ENCODE assay signal across 17 mouse cellular contexts in the genomic region with DNA sequence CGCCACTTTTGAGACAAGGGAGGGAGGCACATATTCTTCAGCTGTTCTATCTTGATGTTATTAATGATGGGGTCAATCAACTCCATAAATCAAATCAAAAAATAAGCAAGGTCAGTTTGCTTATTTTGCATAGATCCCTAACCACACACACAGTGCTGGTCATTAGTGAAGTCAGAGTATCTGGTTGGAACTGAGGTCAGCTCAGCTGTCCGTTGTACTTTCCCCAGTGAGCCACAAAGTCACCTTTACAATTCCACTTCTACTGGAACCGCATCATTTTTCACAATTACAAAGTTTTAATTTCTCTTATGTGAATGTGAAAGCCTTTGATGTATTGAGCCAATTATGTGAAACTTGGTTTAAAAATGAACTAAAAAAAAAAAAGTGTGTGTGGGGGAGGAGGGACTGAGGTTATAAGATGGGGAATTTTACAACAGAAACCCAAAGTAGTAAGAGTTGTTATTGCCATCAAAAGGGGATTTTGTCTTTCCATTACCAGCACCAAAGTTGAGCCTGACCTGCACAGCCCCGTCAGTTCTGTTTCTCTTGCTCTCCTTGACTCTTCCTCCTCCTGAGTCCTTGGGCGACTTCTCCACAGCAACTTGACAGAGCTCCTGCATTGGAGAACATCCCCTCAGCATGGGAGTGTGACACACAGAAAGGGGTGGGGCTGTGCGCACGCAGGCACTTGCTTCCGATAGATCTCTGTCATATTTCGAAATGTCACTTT.
"Had no signal": no experiment of that assay in that cellular context is flagged by ENCODE, and none has a peak within 500 bp of the region (broad histone marks: within the 10 kb centered on the region; RNA-seq: fewer than 3 reads in every experiment).

No protein-coding gene starts in this region.

- H3K4me2 ChIP-seq: liver, embryonic 11.5 days; liver, embryonic 15.5 days; midbrain, embryonic 13.5 days; neural tube, embryonic 12.5 days had no signal

- ATAC-seq: lung, postnatal 0 days had no signal

- H3K36me3 ChIP-seq: limb, embryonic 10.5 days; liver, embryonic 15.5 days had no signal

- H3K27me3 ChIP-seq: liver, embryonic 15.5 days; midbrain, embryonic 13.5 days; neural tube, embryonic 12.5 days had no signal

- H3K9ac ChIP-seq: liver, embryonic 15.5 days; midbrain, embryonic 13.5 days; neural tube, embryonic 12.5 days had no signal

- H3K4me3 ChIP-seq: limb, embryonic 10.5 days; liver, embryonic 15.5 days; midbrain, embryonic 13.5 days; neural tube, embryonic 12.5 days had no signal

- H3K27ac ChIP-seq: kidney, postnatal 0 days; limb, embryonic 10.5 days; liver, embryonic 15.5 days; neural tube, embryonic 12.5 days; stomach, postnatal 0 days had no signal

- DNase-seq: kidney, adult 11 months; kidney, adult 9 months; kidney, postnatal 36 days; layer of hippocampus, adult 9-11 months; layer of hippocampus, postnatal 36 days; lung, adult 2 months; lung, postnatal 36 days; right cerebral cortex, postnatal 4 days; spleen, adult 18-20 months had no signal

- H3K9me3 ChIP-seq: limb, embryonic 10.5 days; liver, embryonic 15.5 days; midbrain, embryonic 13.5 days; neural tube, embryonic 12.5 days had no signal
